Mouse (Mus musculus): ENCODE measurements around the gene B230307C23Rik. TPM values are rescaled to one million over a fixed set of nuclear protein-coding genes. Genes with fewer than 3 reads are reported as not detected.
"Not testable (repeated sequence)": the region's sequence is repeated elsewhere in the genome, so short reads cannot be mapped to it uniquely, and the experiment has no call there.

Gene B230307C23Rik
- total RNA-seq, 2 experiments from 2014 or later, result 37.7 to 40.7 TPM

- DNase-seq, result not testable (repeated sequence)
These were observed 242 bp downstream of the B230307C23Rik start for GRCm38 (mm10) chr16:97997383-97997731.

GRCm38 (mm10) chr16:98022081-98022480 is 25.0 kb downstream of the B230307C23Rik start:
- DNase-seq, result no peak

- DNase-seq, result no peak
These were observed 25.7 kb downstream of the B230307C23Rik start for GRCm38 (mm10) chr16:98022657-98023345.

- DNase-seq, result not testable (repeated sequence)
These were observed 29.1 kb downstream of the B230307C23Rik start for GRCm38 (mm10) chr16:98026186-98026585.

GRCm38 (mm10) chr16:98034971-98035370 is 37.9 kb downstream of the B230307C23Rik start:
- not testable (repeated sequence) for DNase-seq

- peak in 1 of 2 experiments; percentile 15 for DNase-seq
These were observed 44.6 kb downstream of the B230307C23Rik start for GRCm38 (mm10) chr16:98041676-98042075.

GRCm38 (mm10) chr16:98079382-98079781 is 82.3 kb downstream of the B230307C23Rik start:
- DNase-seq, result not testable (repeated sequence)

GRCm38 (mm10) chr16:98081140-98081539 is 84.0 kb downstream of the B230307C23Rik start:
- DNase-seq, result not testable (repeated sequence)

Other genes starting within 250 kb of the B230307C23Rik start
- gene Ripk4, start 233.5 kb upstream of the B230307C23Rik start, total RNA-seq (2021), result under 1 TPM; 0.16 to 0.63 TPM
- 10 to 100 TPM; 10.1 to 11.8 TPM for gene Prdm15, start 145.5 kb upstream of the B230307C23Rik start, total RNA-seq (2021)
- gene C2cd2, start 34.7 kb upstream of the B230307C23Rik start, total RNA-seq (2021), result 10 to 100 TPM; 26.5 to 35.1 TPM
- 10 to 100 TPM; 38.1 to 52.1 TPM for gene Zbtb21, start 34.7 kb upstream of the B230307C23Rik start, total RNA-seq (2021)
- gene A630089N07Rik, start 85.1 kb downstream of the B230307C23Rik start, total RNA-seq (2021), result 1 to 10 TPM; 7.2 to 9.4 TPM